Mouse (Mus musculus): ENCODE measurements at regions not wholly inside any gene's neighbourhood (a gene's known extent, or its start where the extent isn't known, plus 50 kb on each side); places are given as distances from the start of the nearest gene placed in this dataset.

- WGBS, result 86% methylated on average over 1 of the region's 1 CpGs
- Histone ChIP-seq H3K4me2 (ENCODE audit: low read length) (no peak overlapping the region), H3K4me1 (ENCODE audit: control insufficient read depth, insufficient read depth, low read depth, low read length) (no peaks in the 10 kb centered on the region), H3K4me3 (ENCODE audit: low read length) (no peak overlapping the region), H3K9ac (ENCODE audit: low read depth, low read length) (no peak overlapping the region), H3K27me3 (replicated peaks; ENCODE audit: control insufficient read depth, insufficient read depth, low read length) (no peaks in the 10 kb centered on the region), H3K9me3 (ENCODE audit: control insufficient read depth, low read length) (no peaks in the 10 kb centered on the region), H3K36me3 (ENCODE audit: control insufficient read depth, insufficient read depth, low read length) (no peaks in the 10 kb centered on the region), H3K27ac (ENCODE audit: low read depth, low read length) (no peak overlapping the region)
- ATAC-seq, result no peak
These were observed 243.4 kb upstream of the Brinp1 start for GRCm38 (mm10) chr4:69197577-69197976.

- H3K4me2 ChIP-seq (ENCODE audit: low read length), result peak overlapping the region; percentile 73
These were observed 241.9 kb upstream of the Brinp1 start for GRCm38 (mm10) chr4:69196094-69196493.

GRCm38 (mm10) chr4:69195645-69196044, 241.4 kb upstream of the Brinp1 start:
- Histone ChIP-seq H3K36me3 (ENCODE audit: control insufficient read depth, insufficient read depth, low read length) (no peaks in the 10 kb centered on the region), H3K4me1 (ENCODE audit: control insufficient read depth, insufficient read depth, low read depth, low read length) (no peaks in the 10 kb centered on the region), H3K4me2 (ENCODE audit: low read length) (peak overlapping the region; percentile 73), H3K9ac (ENCODE audit: low read depth, low read length) (peak overlapping the region; percentile 73), H3K27me3 (replicated peaks; ENCODE audit: control insufficient read depth, insufficient read depth, low read length) (no peaks in the 10 kb centered on the region), H3K27ac (ENCODE audit: low read depth, low read length) (peak overlapping the region; percentile 71; the same call in 1 of the 2 replicates), H3K4me3 (ENCODE audit: low read length) (peak overlapping the region; percentile 49), H3K9me3 (ENCODE audit: control insufficient read depth, low read length) (no peaks in the 10 kb centered on the region)
- peak; percentile 96 for ATAC-seq
- WGBS, result 0% methylated on average over 13 of the region's 13 CpGs

More at GRCm38 (mm10) chr4:69196094-69196493, 241.9 kb upstream of the Brinp1 start:
- Histone ChIP-seq H3K4me1 (ENCODE audit: control insufficient read depth, insufficient read depth, low read depth, low read length) (no peaks in the 10 kb centered on the region), H3K9ac (ENCODE audit: low read depth, low read length) (no peak overlapping the region), H3K4me3 (ENCODE audit: low read length) (peak overlapping the region; percentile 49), H3K27me3 (replicated peaks; ENCODE audit: control insufficient read depth, insufficient read depth, low read length) (no peaks in the 10 kb centered on the region), H3K36me3 (ENCODE audit: control insufficient read depth, insufficient read depth, low read length) (no peaks in the 10 kb centered on the region), H3K9me3 (ENCODE audit: control insufficient read depth, low read length) (no peaks in the 10 kb centered on the region), H3K27ac (ENCODE audit: low read depth, low read length) (no peak overlapping the region)
- no peak for ATAC-seq
- WGBS, result 76% methylated on average over 1 of the region's 1 CpGs

Data from hindbrain, embryonic 16.5 days (tissue).